Mouse (Mus musculus) adrenal gland, adult 2 months (tissue): ENCODE measurements at regions not wholly inside any gene's neighbourhood (a gene's known extent, or its start where the extent isn't known, plus 50 kb on each side); places are given as distances from the start of the nearest gene placed in this dataset.

ENCODE experiments used
- DNase-seq: peaks from one replicate; pipeline ENCODE4 v3.0.0; 2021

DNA sequence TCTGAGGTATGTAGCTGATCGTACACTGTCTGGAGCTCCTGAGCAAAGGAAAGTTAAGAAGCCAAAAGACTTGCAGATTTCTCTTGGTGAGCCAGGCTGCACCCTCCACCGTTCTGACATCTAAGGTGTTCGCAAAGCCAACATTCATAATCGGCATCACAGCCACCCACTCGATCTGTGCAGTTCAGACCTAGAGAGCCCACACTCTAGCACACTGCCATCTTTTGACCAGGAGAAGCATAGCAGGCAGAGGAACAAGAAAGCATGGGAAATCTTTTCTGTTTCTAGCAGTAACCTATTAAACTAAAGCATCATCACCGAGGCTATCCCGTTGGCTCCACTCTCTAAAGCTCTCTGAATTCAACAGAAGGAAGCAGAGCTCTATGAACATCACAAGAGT, 59.2 kb downstream of the Areg start:
- no peak for DNase-seq

DNA sequence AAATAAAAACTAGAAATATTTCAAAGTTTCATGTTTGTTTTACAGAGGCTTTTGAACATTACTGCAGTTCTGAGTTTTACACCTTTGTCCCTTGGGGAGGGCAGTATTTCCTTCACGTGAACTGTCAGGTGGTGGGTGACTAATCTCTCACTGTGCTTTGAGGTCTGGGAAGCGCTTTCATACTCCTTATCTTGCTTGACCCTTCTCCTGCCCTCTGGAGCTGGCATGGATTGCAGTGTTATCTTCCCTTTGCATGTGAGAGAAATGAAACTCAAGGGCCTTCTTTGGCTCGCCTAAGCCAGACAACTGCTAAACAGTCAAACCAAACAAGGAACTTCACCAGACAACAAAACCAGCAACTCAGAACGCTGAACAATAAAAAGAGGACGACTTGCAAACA, 61.0 kb downstream of the Areg start:
- DNase-seq = no peak

DNA sequence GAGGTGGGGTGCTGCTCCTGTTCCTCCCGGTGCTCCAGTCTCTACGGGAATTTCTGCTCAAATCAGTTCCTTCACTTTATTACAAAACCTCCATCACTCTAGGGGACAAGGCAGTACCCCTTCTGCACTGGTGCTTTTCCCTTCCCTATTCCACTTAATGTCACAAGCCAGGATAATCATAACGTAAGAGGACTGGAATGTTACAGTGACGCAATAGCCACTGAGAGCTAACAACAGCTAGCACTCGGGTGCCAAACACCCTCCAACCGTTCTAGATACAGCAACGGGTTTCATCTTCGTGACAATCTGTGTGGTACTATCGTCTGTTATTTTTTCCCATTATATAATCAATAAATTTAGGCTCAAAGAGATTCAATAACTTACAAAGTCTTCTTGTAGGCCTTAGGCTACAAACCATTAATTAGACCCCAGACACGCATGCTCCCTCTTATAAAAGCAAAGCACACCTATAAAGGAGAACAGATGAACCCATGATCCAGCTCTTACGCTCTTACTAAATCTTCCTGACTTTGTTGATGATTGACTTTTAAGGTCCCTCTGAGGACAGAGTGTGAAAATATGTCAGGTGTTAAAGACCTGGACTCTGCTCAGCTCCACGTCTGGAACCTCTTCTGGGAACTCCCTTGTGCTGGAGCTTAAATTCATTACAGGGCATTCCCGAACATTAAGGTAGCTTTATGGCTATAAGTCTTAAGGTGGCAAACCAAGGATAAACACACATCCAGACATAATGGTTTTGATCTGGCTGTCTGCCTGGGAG, 65.0 kb downstream of the Areg start:
- DNase-seq = no peak

DNA sequence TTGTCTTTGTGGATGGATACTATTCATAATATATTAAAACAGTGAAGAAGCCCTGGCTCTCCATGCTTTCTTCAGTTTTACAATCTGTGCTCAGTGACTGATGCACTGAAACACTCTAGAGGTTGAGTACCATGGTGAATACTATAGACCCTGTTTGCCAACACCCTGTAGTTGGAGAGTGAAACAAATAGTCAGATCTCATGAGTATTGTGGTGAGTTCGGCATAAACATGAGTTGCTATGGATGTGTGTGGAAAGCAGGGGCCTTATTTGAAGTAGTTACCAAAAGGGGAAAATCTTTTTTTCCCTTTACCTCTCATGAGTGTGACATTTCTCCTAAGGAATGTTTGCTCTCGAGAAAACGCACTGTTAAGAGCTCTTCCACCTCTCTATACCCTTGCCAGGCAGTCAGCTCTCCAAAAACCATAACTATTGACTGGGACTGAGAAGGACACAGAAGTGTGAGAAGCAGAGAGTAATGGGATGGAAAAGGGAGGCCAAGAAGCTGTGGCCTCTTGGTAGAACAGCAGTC, 66.0 kb downstream of the Areg start:
- DNase-seq = no peak

DNA sequence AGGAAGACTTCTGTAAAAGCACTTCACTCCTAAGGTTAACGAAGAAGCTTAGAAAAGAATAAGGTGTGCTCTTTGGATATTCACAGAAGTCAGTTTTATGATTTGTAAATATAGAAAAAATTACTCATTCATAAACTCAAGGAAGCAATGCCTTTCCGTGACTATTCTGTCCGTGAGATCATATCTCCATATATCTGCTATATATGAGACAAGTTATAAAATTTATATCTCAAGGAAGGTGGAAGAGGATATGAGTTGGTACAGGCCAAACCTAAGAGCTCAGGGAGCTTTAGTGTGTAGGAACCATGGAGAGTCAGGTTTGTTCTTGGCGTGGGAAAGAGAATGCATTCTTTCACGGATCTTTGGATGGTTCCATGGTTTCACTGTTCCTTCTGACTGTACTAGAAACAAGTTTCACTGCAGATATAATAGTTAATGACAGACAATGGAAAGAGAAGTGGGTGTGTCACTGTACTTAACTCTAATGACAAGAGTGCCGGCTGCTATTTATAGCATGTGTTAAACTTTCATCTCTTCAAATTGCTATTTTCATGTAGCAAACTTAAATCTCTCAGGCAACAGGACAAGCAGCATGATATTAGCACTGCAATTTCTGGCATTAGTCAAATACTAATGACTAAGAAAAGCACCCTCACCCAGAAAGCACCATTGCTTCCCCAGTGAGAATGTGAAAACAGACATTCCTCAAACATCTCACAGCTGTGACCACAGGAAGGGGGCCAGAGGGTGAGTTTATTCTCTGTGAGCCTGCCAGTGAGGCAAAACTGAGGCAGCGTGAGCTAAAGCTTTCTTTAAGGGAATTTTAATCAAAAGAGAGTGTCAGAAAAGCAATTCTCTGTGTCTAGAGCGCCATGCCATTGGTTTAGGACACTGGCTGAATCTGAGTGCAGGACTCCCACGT, 67.4 kb downstream of the Areg start:
- no peak for DNase-seq

DNA sequence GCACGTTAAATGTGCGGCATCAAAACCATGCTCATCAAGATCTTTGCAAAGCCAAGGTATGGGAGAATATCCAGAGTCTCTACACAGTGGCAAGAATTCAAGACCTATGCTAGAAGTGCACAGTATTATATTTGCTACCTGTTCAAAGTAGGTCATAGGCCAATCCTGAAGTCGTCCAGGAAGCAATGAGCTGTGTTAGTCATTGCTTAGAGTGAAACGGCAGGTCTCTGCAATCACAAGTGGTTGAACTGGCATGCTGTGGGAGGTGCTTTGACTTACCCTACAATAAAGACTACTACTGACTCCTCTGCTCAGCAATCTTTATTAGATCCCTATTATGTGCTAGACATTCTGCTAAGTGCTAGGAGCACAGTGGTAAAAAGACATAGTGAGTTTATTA, 80.8 kb downstream of the Areg start:
- DNase-seq = no peak

DNA sequence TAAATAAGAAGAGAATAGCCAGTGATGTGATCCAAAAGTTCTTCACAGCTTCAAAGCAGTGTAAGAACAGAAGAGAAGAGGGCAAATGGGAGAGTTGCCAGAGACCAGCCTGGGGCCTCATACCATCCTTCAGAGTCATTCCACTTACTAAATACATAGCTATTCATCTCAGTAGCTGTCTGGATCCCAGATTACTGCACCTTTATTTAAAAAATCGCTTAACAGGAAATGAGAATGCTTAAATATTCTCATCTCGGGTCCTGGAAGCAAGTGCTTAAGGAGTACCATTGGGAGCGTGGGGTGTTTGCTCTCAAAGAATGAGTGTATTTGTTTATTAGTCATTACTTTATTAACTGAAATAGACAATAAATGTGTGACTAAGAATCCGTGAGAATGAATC, 102.3 kb downstream of the Areg start:
- no peak for DNase-seq

DNA sequence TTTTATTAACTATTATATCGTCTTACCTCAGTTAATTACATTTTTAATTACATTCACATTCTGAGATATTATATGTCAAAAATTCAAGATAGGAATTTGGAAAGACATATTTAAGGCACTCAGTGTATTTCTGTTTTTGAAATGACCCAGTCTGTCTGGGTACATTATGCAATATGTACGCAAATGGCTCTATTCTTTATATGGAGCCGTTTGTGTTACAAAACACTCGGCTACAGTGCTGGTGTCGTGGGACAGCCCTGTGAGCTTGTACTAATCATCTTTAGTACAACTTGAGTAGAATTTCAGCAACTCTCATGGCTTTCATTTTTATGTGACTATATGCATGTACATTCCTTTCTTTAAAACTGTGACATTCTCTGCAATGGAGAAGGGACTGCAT, 108.0 kb downstream of the Areg start:
- DNase-seq = no peak

DNA sequence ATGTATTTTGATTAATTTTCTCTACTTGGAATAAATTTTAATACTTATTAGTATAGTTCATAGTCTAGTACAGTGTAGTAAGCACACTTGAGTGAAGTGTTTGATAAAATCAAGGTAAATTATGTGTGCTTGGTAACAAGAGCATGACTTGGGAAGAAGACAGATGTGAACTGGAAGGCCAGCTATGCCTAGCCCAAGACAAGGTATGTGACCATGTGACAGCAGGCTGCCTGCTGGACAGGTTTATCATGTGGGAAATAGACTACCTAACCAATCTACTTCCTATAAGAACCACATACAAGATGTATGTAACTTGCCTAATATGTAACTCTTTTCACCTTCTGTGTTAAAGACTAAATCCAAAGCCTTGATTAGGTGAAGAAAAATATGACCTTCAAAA, 122.5 kb downstream of the Areg start:
- DNase-seq = no peak

DNA sequence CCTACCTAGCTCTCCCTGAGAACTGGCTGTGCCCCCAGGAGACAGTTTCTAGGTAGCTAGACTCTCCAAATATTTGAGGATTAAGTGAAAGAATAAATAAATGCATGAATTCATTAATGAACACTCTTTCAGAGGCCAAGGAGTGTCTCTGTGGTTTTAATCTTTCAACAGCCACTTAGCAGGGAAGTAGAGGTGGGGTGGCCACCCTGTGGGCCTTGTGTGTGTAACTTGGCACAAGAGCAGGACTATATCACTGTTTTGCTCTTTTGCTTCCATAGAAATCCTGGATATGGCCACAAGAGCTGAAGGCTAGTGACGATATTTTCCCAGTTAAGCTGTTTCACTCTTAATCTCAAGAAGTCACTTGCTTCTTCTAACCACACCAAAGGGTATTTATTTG, 123.1 kb downstream of the Areg start:
- no peak for DNase-seq

DNA sequence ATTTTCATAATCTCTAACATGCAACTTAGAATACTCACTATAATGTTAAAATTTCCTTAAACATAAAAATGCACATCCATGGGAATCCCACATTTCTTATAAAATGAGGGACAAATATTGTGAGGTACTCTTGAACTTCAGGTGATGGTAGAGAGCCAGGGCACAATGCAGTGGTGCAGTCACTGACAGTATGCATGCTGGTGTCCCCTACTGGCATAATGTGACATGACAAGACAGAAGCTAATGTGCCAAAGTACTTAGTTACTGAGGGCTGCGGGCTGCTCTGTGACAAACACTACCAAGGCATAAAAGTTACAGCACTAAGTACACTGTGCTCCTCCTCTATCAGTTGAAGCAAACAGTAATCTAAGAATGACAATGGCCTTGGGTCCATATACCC, 131.3 kb downstream of the Areg start:
- no peak for DNase-seq

DNA sequence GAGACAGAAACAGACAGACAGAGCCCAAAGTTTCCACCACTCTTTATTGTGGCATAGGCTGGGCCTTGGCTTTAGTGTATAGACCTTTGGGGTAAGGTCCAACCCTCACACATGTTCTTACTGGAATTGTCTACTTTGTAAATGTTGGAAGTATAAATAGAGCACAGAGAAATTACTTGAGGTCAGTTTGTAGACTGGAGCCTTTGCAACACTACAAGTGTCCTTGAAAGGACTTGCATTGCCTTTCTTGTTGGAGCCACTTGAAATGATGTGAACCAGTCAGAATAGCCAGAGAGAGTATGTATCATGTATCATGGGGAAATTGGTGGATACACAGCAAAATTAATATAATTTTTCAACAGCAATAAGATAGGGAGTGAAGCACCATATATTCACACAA, 131.4 kb downstream of the Btc start:
- no peak for DNase-seq

DNA sequence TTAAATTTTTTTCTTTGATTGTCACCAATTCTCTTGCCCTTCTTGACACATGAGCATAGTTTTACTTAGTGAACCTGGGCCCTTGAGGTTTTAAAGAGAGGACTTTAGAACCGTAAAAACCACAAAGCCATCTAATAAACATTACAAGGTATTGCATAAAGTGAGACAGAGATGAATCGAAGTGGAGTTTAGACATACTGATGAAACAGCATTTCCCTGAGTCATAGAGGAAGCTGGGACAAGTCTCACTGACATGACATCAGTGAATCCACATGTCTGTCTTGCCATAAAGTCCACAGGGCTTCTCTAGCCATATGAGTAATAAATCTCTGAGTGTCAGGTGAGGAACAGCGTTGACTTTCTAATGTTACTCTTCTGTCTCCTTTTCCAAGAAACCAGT, 128.4 kb downstream of the Btc start:
- DNase-seq = peak; percentile 5

DNA sequence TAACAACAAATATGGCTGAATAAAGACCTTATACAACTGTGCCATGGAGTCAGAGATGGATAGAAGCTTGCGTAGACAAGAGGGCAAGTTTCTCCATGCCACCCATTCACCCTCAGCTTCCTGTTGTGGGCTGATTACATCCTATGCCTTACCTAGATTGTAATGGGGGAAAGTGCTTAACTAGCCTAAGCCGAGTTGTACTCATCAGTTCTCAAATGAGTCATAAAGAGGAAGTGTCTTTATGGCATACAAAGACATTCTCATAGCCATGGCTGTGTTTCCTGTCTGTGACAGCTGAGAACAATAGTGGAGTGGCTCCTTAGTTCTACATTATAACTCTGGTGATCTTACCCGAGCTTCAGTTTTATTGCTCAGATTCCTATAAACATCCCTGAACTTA, 124.3 kb downstream of the Btc start:
- DNase-seq = no peak

DNA sequence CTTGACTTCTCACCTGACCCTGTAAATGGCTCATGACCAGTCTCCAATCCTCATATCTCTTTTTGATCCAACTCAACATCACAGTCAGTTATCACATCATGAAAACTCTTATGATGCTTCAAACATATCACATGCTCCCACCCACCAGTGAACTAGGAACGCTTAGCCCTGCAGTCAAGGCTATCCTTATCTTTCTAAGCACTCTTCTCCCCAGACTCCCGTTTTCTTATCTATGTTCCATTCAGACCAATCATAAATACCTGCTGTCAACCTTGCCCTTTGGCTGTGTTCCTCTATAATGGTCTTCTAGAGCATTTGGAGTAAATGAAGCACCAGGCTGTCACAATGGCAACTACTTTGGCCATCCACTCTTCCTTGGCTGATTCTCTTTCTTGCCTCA, 123.3 kb downstream of the Btc start:
- no peak for DNase-seq

DNA sequence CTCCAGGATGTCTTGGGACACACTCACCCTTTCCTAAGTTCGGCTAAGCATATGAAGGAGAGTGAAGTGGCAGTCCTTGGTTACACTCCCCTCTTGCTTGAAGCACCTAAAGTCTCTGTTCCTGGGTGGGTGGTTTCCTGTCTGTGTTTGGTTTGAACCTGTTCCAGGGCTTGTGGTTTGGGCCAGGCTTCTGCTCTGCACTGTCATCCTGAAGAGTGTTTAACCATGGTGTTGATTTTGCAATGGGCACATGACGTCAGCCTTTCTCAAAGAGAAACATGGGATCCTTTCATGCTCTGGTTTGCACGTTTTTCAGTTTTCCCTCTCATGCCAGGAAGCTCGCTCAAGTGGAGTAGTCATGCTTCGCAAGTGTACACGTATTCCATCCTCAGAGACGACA, 119.8 kb downstream of the Btc start:
- peak; percentile 35 for DNase-seq

DNA sequence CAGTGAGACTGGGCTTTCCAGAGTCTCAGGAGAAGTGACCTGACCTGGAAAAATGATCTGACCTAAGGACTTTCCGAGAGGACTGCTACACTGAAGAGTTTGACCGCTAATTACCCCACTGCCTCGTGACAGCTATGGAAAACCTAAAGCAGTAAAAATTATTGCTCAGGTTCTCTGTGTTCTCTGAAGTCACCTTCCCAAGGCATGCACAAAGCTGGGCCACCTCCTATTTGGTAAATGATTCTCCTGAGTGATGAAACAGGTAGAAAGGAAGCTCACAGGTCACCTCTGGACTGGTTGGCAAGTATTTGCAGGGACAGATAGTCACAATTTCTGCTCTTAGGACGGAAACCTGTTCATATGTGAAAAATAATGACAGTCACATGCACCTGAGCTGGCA, 109.7 kb downstream of the Btc start:
- DNase-seq = no peak

DNA sequence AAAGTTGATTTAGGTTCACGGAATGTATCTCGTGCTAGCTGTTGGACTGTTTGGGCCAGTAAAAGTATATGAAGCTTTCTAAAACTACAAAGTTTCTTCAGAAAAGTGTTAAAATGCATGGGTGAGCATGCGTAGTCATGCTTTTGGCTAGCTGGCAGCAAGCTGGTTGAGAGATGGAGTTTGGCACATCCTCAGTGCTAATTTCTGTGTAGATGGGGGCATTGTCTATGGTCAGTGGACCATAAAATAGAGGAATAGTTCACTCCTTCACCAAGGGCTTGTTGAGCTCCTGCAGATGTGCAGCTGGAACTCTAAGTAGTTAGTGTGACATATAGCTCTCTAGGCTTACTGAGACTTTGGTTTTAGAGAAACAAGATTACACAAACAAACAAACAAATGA, 107.8 kb downstream of the Btc start:
- no peak for DNase-seq

DNA sequence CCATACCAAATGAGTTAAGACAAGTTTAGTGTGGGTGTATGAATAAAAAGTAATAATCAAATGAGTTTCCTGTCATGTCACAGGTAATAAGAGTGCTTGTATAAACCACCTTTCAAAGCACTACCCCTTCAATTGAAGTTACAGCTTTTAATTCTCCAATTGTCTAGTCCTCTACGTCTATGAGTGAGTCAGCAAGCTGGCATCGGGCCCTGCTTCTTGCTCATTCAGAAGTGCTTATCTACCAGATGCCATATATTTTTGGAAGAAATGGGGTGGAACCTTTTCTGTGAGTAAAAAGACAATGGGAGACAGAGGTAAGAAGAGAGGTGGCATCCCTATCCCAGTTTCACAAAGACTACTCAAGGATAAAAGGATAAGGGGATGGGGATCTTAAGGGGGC, 105.7 kb downstream of the Btc start:
- peak; percentile 22 for DNase-seq

DNA sequence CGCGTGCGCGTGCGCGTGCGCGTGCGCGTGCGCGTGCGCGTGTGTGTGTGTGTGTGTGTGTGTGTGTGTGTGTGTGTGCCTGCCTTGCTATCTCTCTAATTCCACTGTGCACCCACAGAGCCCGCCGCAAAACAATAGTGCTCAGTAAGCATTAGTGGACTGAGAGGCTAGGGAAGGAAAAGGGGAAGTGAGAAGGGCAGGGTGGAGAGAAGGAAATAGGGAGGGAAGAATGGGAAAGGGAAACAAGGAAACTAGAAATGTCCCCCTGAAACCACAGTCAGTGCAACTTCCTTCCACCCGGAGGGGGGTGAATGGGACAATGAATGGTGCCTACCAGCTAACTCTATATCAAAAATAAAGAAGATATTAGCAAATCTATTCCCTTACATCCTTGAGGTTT, 100.7 kb downstream of the Btc start:
- DNase-seq = no peak

DNA sequence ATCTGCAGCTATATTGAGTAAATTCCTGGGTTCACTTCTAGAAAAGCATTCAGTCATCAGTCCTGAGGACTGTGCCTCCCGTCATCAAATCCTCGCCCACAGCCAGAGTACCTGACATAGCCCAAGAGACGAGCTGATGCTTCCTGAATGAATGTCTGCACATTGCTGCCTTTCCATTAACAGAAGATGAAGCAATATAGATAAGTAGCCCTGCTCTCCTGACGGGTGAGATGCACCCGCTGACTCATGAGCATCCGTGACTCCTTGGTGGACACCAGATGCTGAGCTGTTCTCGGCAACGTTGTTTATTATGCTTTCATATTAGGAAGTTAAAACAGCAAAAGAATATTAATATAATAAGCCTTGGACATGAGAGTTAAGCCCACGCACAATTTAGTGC, 99.9 kb downstream of the Btc start:
- DNase-seq = no peak

DNA sequence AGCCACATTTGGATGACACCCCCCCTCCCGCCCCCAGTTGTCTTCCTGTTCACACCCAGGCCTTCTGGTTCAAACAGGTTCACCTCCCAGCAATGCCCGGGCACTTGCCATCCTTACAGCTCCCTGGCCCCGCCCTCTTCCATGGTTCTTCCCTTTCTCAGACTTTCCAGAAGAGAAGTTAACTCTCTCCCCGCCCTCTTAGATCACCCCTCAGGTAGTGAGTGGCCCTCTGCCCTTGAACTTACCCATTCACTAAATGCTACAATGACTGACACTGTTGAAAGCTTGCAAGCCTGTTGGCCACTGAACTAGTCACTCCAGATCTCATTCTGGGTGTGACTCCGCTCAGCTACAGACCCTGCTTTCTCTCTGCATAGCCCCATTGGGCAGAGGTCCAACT, 99.1 kb downstream of the Btc start:
- DNase-seq = no peak

DNA sequence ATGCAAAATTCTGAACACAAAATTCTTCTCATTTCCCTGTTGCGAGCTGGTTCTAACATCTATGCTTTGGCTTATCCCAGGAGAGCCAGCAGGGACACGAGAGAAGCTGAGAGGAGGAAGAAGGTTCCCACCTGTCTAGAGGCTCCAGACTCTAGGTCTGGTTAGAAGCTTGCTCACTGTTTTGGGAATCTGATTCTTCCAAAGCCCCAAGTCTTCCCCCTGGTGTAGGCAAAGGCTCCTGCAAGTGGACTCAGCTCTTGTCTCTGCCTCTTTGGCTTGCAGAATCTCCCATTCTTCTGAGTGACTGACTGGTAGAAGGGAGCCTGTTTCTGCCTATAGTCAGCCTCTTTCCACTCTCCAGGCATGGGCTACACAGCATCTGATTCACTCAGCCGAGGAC, 95.8 kb downstream of the Btc start:
- no peak for DNase-seq
